Mouse (Mus musculus): ENCODE results near the gene Gm765. TPM values are rescaled to one million over a fixed set of nuclear protein-coding genes. Genes with fewer than 3 reads are reported as not detected.

The Gm765 gene
- polyA plus RNA-seq, 1 experiment from 2014 or later: 0.10 TPM

GRCm38 (mm10) chr6:98287521-98287920 is 55.0 kb downstream of the Gm765 start:
- Histone ChIP-seq H3K4me3 (no peak overlapping the region), H3K27ac (replicated peaks) (no peak overlapping the region), H3K36me3 (no peaks in the 10 kb centered on the region), H3K27me3 (no peaks in the 10 kb centered on the region), H3K4me1 (peaks cover 4% of the 10 kb centered on the region; the same call in 1 of the 2 replicates), H3K9me3 (no peaks in the 10 kb centered on the region), H3K4me2 (replicated peaks) (no peak overlapping the region), H3K9ac (replicated peaks) (no peak overlapping the region)
- WGBS: 45% methylated on average over 6 of the region's 6 CpGs
- no peak for ATAC-seq (ENCODE audit: low FRiP score, low read depth)

GRCm38 (mm10) chr6:98285190-98285589 is 57.4 kb downstream of the Gm765 start:
- no peak for ATAC-seq (ENCODE audit: low FRiP score, low read depth)
- Histone ChIP-seq H3K4me1 (peaks cover 4% of the 10 kb centered on the region; the same call in 1 of the 2 replicates), H3K4me3 (no peak overlapping the region), H3K36me3 (no peaks in the 10 kb centered on the region), H3K4me2 (replicated peaks) (no peak overlapping the region), H3K9me3 (no peaks in the 10 kb centered on the region), H3K27ac (replicated peaks) (no peak overlapping the region), H3K27me3 (no peaks in the 10 kb centered on the region), H3K9ac (replicated peaks) (no peak overlapping the region)
- 93% methylated on average over 2 of the region's 2 CpGs for WGBS

- WGBS: 84% methylated on average over 4 of the region's 4 CpGs
- no peak for ATAC-seq (ENCODE audit: low FRiP score, low read depth)
- Histone ChIP-seq H3K27ac (replicated peaks) (no peak overlapping the region), H3K36me3 (no peaks in the 10 kb centered on the region), H3K4me1 (no peaks in the 10 kb centered on the region), H3K4me2 (replicated peaks) (no peak overlapping the region), H3K9ac (replicated peaks) (no peak overlapping the region), H3K27me3 (no peaks in the 10 kb centered on the region), H3K9me3 (no peaks in the 10 kb centered on the region), H3K4me3 (no peak overlapping the region)
Observed at GRCm38 (mm10) chr6:98282791-98283190, 59.8 kb downstream of the Gm765 start.

GRCm38 (mm10) chr6:98271553-98271952 is 71.0 kb downstream of the Gm765 start:
- H3K27me3 ChIP-seq: no peaks in the 10 kb centered on the region
- H3K9ac ChIP-seq (replicated peaks): no peak overlapping the region
- H3K27ac ChIP-seq (replicated peaks): no peak overlapping the region
- H3K4me2 ChIP-seq (replicated peaks): no peak overlapping the region
- H3K4me1 ChIP-seq: no peaks in the 10 kb centered on the region
- no peaks in the 10 kb centered on the region for H3K9me3 ChIP-seq
- no peaks in the 10 kb centered on the region for H3K36me3 ChIP-seq
- no peak for ATAC-seq (ENCODE audit: low FRiP score, low read depth)
- WGBS: 88% methylated on average over 1 of the region's 1 CpGs
- no peak overlapping the region for H3K4me3 ChIP-seq

- no peak overlapping the region for H3K9ac ChIP-seq (replicated peaks)
- H3K4me1 ChIP-seq: no peaks in the 10 kb centered on the region
- H3K4me2 ChIP-seq (replicated peaks): no peak overlapping the region
- no peak for ATAC-seq (ENCODE audit: low FRiP score, low read depth)
- 60% methylated on average over 2 of the region's 2 CpGs for WGBS
- H3K27me3 ChIP-seq: no peaks in the 10 kb centered on the region
- H3K4me3 ChIP-seq: no peak overlapping the region
- H3K9me3 ChIP-seq: peaks cover 14% of the 10 kb centered on the region; the same call in 1 of the 2 replicates
- no peaks in the 10 kb centered on the region for H3K36me3 ChIP-seq
- no peak overlapping the region for H3K27ac ChIP-seq (replicated peaks)
Observed at GRCm38 (mm10) chr6:98262961-98263360, 79.6 kb downstream of the Gm765 start.

- Histone ChIP-seq H3K4me3 (no peak overlapping the region), H3K9me3 (peaks cover 14% of the 10 kb centered on the region; the same call in 1 of the 2 replicates), H3K27ac (replicated peaks) (no peak overlapping the region), H3K9ac (replicated peaks) (no peak overlapping the region), H3K4me1 (no peaks in the 10 kb centered on the region), H3K27me3 (no peaks in the 10 kb centered on the region), H3K4me2 (replicated peaks) (no peak overlapping the region), H3K36me3 (no peaks in the 10 kb centered on the region)
- WGBS: 61% methylated on average over 2 of the region's 2 CpGs
- no peak for ATAC-seq (ENCODE audit: low FRiP score, low read depth)
Observed at GRCm38 (mm10) chr6:98259016-98259415, 83.5 kb downstream of the Gm765 start.

- no peaks in the 10 kb centered on the region for H3K9me3 ChIP-seq
- no peak overlapping the region for H3K27ac ChIP-seq (replicated peaks)
- H3K27me3 ChIP-seq: no peaks in the 10 kb centered on the region
- no peak overlapping the region for H3K4me2 ChIP-seq (replicated peaks)
- ATAC-seq (ENCODE audit: low FRiP score, low read depth): no peak
- no peaks in the 10 kb centered on the region for H3K36me3 ChIP-seq
- WGBS: 85% methylated on average over 2 of the region's 2 CpGs
- H3K4me1 ChIP-seq: peaks cover 10% of the 10 kb centered on the region; the same call in 1 of the 2 replicates
- no peak overlapping the region for H3K9ac ChIP-seq (replicated peaks)
- H3K4me3 ChIP-seq: no peak overlapping the region
Observed at GRCm38 (mm10) chr6:98246449-98246848, 96.1 kb downstream of the Gm765 start.

GRCm38 (mm10) chr6:98243186-98243585 is 99.4 kb downstream of the Gm765 start:
- no peak overlapping the region for H3K4me3 ChIP-seq
- H3K9ac ChIP-seq (replicated peaks): no peak overlapping the region
- peaks cover 10% of the 10 kb centered on the region; the same call in 1 of the 2 replicates for H3K4me1 ChIP-seq
- ATAC-seq (ENCODE audit: low FRiP score, low read depth): no peak
- H3K36me3 ChIP-seq: no peaks in the 10 kb centered on the region
- no peaks in the 10 kb centered on the region for H3K9me3 ChIP-seq
- H3K4me2 ChIP-seq (replicated peaks): no peak overlapping the region
- 62% methylated on average over 6 of the region's 6 CpGs for WGBS
- no peak overlapping the region for H3K27ac ChIP-seq (replicated peaks)
- no peaks in the 10 kb centered on the region for H3K27me3 ChIP-seq

GRCm38 (mm10) chr6:98240561-98241272 is 101.8 kb downstream of the Gm765 start:
- no peak for ATAC-seq (ENCODE audit: low FRiP score, low read depth)
- Histone ChIP-seq H3K4me2 (replicated peaks) (no peak overlapping the region), H3K9me3 (no peaks in the 10 kb centered on the region), H3K4me3 (no peak overlapping the region), H3K27ac (replicated peaks) (no peak overlapping the region), H3K9ac (replicated peaks) (no peak overlapping the region), H3K36me3 (no peaks in the 10 kb centered on the region), H3K4me1 (peaks cover 10% of the 10 kb centered on the region; the same call in 1 of the 2 replicates), H3K27me3 (no peaks in the 10 kb centered on the region)
- 86% methylated on average over 8 of the region's 8 CpGs for WGBS

GRCm38 (mm10) chr6:98234097-98234496 is 108.5 kb downstream of the Gm765 start:
- no peak overlapping the region for H3K4me3 ChIP-seq
- H3K9me3 ChIP-seq: no peaks in the 10 kb centered on the region
- no peak for ATAC-seq (ENCODE audit: low FRiP score, low read depth)
- WGBS: 90% methylated on average over 3 of the region's 3 CpGs
- no peaks in the 10 kb centered on the region for H3K36me3 ChIP-seq
- H3K27ac ChIP-seq (replicated peaks): no peak overlapping the region
- H3K27me3 ChIP-seq: no peaks in the 10 kb centered on the region
- H3K4me2 ChIP-seq (replicated peaks): no peak overlapping the region
- no peaks in the 10 kb centered on the region for H3K4me1 ChIP-seq
- H3K9ac ChIP-seq (replicated peaks): no peak overlapping the region

GRCm38 (mm10) chr6:98223923-98224322 is 118.6 kb downstream of the Gm765 start:
- no peak for ATAC-seq (ENCODE audit: low FRiP score, low read depth)
- H3K36me3 ChIP-seq: no peaks in the 10 kb centered on the region
- H3K27me3 ChIP-seq: no peaks in the 10 kb centered on the region
- H3K27ac ChIP-seq (replicated peaks): no peak overlapping the region
- H3K9me3 ChIP-seq: no peaks in the 10 kb centered on the region
- 97% methylated on average over 8 of the region's 8 CpGs for WGBS
- H3K4me2 ChIP-seq (replicated peaks): no peak overlapping the region
- no peaks in the 10 kb centered on the region for H3K4me1 ChIP-seq
- H3K4me3 ChIP-seq: no peak overlapping the region
- H3K9ac ChIP-seq (replicated peaks): no peak overlapping the region

GRCm38 (mm10) chr6:98221970-98222369 is 120.6 kb downstream of the Gm765 start:
- Histone ChIP-seq H3K9me3 (no peaks in the 10 kb centered on the region), H3K27me3 (no peaks in the 10 kb centered on the region), H3K36me3 (no peaks in the 10 kb centered on the region), H3K4me3 (no peak overlapping the region), H3K4me2 (replicated peaks) (no peak overlapping the region), H3K27ac (replicated peaks) (no peak overlapping the region), H3K4me1 (no peaks in the 10 kb centered on the region), H3K9ac (replicated peaks) (no peak overlapping the region)
- 90% methylated on average over 16 of the region's 16 CpGs for WGBS
- no peak for ATAC-seq (ENCODE audit: low FRiP score, low read depth)

GRCm38 (mm10) chr6:98212225-98212624 is 130.3 kb downstream of the Gm765 start:
- Histone ChIP-seq H3K4me1 (no peaks in the 10 kb centered on the region), H3K36me3 (no peaks in the 10 kb centered on the region), H3K27me3 (no peaks in the 10 kb centered on the region), H3K27ac (replicated peaks) (no peak overlapping the region), H3K4me2 (replicated peaks) (no peak overlapping the region), H3K9me3 (no peaks in the 10 kb centered on the region), H3K9ac (replicated peaks) (no peak overlapping the region), H3K4me3 (no peak overlapping the region)
- 79% methylated on average over 3 of the region's 3 CpGs for WGBS
- ATAC-seq (ENCODE audit: low FRiP score, low read depth): no peak

Measured in midbrain, embryonic 12.5 days (tissue).